Mouse (Mus musculus): ENCODE measurements around the gene Sbno1.

- TF ChIP-seq CTCF (IDR thresholded peaks at IDR 0.05; ENCODE audit: extremely low read depth, insufficient read depth, low read length): no peak
- no peak for TF ChIP-seq POLR2A (IDR thresholded peaks at IDR 0.05; ENCODE audit: extremely low read depth, insufficient read depth, low read length)
These were observed 28.2 kb upstream of the Sbno1 start for GRCm38 (mm10) chr5:124454082-124454419.
